Mouse (Mus musculus) lung, postnatal 4 days (tissue): ENCODE measurements around the gene Jazf1.

Source experiments
- DNase-seq, 2 experiments: peaks; one replicate each; pipeline ENCODE4 v3.0.0; 2021

Gene Jazf1

DNA sequence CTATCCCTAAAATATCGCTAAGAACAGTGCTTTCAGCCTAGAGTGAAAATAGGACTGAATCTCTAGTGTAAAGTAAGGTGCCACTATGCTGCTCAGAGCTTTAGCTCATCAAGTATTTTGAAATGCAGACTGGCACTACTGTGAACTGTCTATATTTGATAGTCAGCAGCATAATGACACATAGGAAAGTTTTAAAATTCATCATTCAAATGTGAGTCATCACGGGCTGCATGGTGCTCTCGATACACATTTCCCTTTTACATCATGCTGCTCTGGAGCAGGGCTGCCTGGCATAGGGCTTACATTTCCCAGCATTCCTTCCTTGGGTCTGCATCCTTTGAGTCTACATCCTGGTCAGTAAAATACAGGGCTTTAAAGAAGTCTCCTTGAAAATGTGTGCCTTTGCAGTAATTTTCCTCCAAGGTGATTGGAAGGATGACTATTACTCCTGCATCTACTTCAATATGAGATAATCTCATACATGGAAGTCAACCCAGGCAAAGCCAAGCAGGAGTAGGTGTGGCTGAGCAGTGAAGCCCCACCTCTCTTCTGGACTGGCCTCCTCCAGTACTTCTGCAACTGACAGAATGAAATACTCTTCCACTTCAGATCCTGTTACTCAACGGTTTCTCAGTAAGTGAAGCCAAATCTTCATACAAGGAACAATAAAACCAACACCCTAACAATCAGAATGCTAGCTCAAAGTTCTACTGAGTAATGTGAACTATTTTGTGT, 165.0 kb downstream of the Jazf1 start:
- DNase-seq: no peak

- DNase-seq: no peak
Measured at GRCm38 (mm10) chr6:52899574-52900245, 168.7 kb downstream of the Jazf1 start.

DNA sequence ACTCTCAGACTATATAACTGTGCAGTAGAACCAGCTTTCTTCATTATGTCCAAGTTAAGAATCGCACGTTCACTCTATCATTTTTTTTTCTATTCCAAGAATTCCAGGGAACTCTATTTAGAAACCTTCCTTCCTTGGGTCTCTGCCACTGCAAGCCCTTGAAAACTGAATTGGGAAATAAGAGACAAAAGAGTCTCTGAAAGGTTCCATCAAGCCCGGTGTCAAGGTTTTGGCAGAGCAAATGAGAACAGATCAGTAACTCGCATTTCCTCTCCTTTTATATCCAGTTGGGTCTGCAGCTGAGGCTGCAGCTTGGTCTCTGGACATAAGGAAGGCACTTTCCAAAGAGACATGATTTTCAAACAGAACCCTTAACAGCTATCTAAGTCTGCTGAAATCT, 173.4 kb downstream of the Jazf1 start:
- DNase-seq: no peak

DNA sequence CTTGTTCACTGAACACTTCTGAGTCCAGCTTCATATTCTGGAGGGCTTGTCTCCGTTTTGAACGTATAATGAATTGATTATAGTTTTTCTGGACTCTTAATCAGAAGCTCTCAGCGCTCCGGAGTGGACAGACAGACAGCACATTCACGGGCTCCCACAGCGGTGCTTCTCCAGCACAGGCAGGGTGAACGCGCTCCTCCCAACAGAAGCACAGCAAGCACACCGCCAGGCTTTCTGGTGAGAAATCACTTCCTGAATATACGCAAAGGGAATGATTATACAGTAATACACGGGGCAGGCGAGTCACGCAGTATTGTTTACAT, 174.0 kb downstream of the Jazf1 start:
- DNase-seq: no peak

GRCm38 (mm10) chr6:52893811-52894500, 174.5 kb downstream of the Jazf1 start:
- DNase-seq: no peak

DNA sequence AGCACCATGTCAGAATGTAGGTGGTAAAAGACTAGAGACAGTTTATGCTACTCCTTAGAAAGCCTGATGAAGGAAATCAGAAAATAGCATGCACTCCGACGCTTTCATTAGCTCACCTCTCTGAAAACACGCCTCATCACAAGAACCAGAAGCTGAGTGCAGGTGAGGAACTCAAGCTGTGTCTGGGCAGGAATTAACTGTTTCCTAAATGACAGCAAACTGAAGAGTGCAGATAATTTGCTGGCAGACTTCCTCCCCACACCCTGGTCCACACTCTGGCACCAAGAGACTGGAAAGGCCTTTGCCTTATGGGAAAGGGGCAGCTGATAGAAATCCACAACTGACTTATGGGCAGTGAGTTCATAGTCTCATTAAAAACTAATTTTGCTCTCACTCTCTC, 175.5 kb downstream of the Jazf1 start:
- no peak for DNase-seq

DNA sequence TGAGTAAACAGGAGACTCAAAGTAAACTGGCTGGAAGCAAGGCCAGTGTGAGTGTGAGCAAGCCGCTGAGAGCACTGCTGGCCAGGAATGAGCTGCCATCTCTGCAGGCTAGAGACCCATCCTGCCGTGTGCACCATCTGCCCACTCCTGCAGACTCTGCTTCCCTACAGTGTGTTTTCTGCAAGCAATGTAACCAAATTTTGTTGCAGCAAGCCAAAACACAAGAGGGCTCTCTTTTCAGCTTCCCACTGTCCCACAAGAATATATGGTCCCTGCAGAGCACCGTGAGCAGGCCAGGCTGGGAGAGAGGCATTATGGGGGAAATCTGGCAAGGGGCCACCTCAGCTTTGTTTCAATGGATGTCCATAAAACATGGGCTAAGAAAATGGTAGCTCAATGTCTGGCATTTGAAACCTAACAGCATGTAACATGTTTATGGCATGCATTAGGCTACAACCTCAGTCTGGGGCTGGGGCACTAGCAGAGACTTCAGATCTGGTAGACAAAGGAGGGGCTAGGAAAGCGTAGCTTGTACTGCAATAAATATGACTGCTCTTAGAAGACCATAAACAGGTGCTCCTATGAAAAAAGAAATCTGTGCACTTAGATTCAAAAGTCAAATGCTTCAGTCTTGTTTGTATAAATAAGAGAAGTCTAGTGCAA, 180.8 kb downstream of the Jazf1 start:
- DNase-seq: no peak

- DNase-seq: no peak
Measured at GRCm38 (mm10) chr6:52883773-52884172, 184.7 kb downstream of the Jazf1 start.

- no peak for DNase-seq
Measured at GRCm38 (mm10) chr6:52877176-52877575, 191.3 kb downstream of the Jazf1 start.

- DNase-seq: no peak
Measured at GRCm38 (mm10) chr6:52871306-52871705, 197.1 kb downstream of the Jazf1 start.

GRCm38 (mm10) chr6:52869252-52869651, 199.2 kb downstream of the Jazf1 start:
- no peak for DNase-seq

- no peak for DNase-seq
Measured at GRCm38 (mm10) chr6:52868352-52868751, 200.1 kb downstream of the Jazf1 start.

DNA sequence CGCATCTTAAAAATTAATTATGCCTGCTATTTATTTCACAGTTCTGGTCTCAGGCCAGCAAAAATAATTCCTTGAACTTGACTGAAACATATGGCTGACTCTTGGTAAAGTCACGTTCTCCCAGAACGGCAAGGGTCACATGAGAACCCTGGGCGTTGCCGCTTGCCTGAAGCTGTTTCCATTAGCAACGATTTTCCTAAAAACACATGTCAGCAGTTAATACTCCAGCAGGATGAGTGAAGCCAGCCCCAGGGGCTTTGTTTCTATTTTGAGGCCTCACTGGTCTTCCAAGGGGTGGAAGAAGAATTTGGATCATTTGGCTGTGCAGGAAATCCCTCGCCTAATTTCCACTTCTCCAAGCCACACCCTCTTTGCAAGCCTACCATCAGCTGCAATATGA, 206.5 kb downstream of the Jazf1 start:
- peak; percentile 21 to 58 for DNase-seq

- peak; percentile 40 to 65 for DNase-seq
Measured at GRCm38 (mm10) chr6:52861186-52861820, 207.1 kb downstream of the Jazf1 start.

DNA sequence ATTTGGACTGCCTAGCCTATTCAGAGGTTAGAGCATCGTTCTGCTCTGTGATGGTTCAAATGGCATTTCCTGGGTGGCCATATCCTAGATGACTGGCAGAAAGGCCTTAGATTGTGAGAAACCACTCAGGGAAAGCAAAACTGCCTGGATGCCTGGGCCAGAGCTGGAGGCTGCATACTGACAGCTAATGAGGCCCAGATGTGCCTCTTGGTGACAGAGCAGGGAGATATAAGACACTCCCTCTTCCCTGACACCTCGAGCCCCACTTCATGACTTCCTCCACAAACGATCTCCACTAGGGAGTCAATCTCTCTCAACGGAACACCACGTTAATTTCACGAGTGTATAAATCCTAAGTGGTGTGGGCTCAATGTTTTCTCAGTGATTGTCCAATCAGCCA, 207.7 kb downstream of the Jazf1 start:
- peak in 1 of 2 experiments; percentile 45 for DNase-seq

DNA sequence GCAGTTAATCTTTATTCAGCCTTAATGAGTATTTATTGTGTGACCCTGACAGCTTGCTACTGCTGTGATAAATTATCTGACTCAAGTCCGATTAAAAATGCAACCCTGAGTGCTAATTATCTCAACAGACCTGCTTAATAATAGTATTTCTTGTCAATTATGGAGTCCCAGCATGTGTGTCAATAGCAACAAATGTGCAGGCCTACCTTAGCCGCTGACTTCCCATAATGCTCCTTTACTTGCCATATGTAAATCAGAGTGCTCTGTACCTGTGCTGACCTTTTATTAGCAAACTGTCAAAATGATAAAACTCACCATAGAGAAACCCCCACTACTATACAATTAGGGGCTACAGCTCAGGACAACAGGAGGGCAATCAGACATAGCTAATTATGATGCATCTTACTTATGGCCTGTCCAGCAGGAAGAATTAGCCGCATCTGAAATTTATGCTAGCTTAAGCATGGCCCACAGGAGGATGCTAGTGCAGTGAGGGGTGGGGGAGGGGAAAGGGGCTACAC, 209.5 kb downstream of the Jazf1 start:
- no peak for DNase-seq

- no peak for DNase-seq
Measured at GRCm38 (mm10) chr6:52852404-52853107, 215.9 kb downstream of the Jazf1 start.

GRCm38 (mm10) chr6:52851975-52852374, 216.5 kb downstream of the Jazf1 start:
- DNase-seq: no peak

- peak; percentile 42 to 48 for DNase-seq
Measured at GRCm38 (mm10) chr6:52851019-52851418, 217.4 kb downstream of the Jazf1 start.

- DNase-seq: no peak
Measured at GRCm38 (mm10) chr6:52848199-52848598, 220.2 kb downstream of the Jazf1 start.

- DNase-seq: no peak
Measured at GRCm38 (mm10) chr6:52846314-52846713, 222.1 kb downstream of the Jazf1 start.

GRCm38 (mm10) chr6:52844741-52845140, 223.7 kb downstream of the Jazf1 start:
- no peak for DNase-seq
